Mouse (Mus musculus): Measurements from ENCODE around the gene Zfp937. TPM values are rescaled to one million over a fixed set of nuclear protein-coding genes. Genes with fewer than 3 reads are reported as not detected.
"Not testable (repeated sequence)": the region's sequence is repeated elsewhere in the genome, so short reads cannot be mapped to it uniquely, and the experiment has no call there.

The Zfp937 gene
- polyA plus RNA-seq, 1 experiment from 2014 or later: 4.1 TPM

DNA sequence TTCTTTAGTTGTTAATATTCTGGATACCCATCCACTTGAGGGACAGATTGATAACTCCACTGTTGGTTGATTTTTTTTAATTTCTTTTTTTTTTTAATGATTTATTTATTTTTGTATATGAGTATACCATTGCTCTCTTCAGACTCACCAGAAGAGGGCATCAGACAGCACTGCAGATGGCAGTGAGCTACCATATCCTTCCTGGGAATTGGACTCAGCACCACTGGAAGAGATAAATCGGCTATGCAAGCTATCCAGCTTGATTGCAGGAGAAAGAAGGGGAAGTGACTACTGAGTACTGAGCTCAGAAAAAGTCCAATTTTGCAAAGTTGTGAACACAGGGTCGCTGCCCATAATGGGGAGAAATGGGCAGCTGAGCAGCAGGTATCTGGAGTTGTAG lies 39.0 kb downstream of the Zfp937 start:
- ATAC-seq (replicated peaks; ENCODE audit: extremely low read depth, insufficient read depth, low FRiP score); H3K9me3 ChIP-seq (replicated peaks; ENCODE audit: control insufficient read depth, low read length); H3K27ac ChIP-seq (ENCODE audit: low read length); H3K4me2 ChIP-seq (ENCODE audit: low read depth, low read length); H3K4me1 ChIP-seq (ENCODE audit: control insufficient read depth, insufficient read depth, low read length); H3K27me3 ChIP-seq (ENCODE audit: control insufficient read depth, insufficient read depth, low read length); H3K9ac ChIP-seq (ENCODE audit: low read length); H3K36me3 ChIP-seq (ENCODE audit: control insufficient read depth, insufficient read depth); H3K4me3 ChIP-seq (ENCODE audit: low read length): not testable (repeated sequence)
- WGBS: 63% methylated on average over 2 of the region's 2 CpGs

DNA sequence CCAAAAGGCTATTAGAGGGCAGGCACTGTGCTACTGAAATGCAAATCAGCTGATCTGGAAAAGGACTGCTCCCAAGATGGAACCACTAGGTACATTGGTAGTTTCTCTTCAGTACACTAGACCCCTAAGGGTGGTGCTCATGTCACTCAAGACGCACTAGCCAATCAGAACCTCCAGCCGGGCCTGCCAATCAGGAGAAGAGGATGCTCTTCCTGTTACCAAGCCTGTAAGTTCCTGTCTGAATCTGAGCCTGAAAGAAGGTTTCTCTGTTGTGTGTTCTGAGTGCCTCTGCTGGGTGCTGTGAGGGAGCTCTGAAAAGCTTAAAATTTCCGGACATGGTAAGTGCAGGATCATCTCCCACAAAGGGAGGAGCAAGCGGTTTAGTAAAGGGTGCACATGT lies 39.4 kb downstream of the Zfp937 start, which contains the start of gene Gm14124:
TSS of gene Gm14124 (plus strand) at position 227 of the 400 bp plus-strand sequence.
- ATAC-seq (replicated peaks; ENCODE audit: extremely low read depth, insufficient read depth, low FRiP score); H3K27ac ChIP-seq (ENCODE audit: low read length); H3K27me3 ChIP-seq (ENCODE audit: control insufficient read depth, insufficient read depth, low read length); H3K4me3 ChIP-seq (ENCODE audit: low read length); H3K4me2 ChIP-seq (ENCODE audit: low read depth, low read length); H3K9me3 ChIP-seq (replicated peaks; ENCODE audit: control insufficient read depth, low read length); H3K4me1 ChIP-seq (ENCODE audit: control insufficient read depth, insufficient read depth, low read length); H3K36me3 ChIP-seq (ENCODE audit: control insufficient read depth, insufficient read depth); H3K9ac ChIP-seq (ENCODE audit: low read length): not testable (repeated sequence)
- WGBS: 76% methylated on average over 4 of the region's 4 CpGs

Other genes with a start within 250 kb of the Zfp937 start
- 5.9 and 6.3 TPM in 2 replicates for gene Zfp120, start 81.4 kb upstream of the Zfp937 start, polyA plus RNA-seq (2015; fragmentation: Nextera tagmentation; extraction: Ambion mirVana)
- not detected in 2 replicates for gene Gm10770, start 38.4 kb upstream of the Zfp937 start, polyA plus RNA-seq (2015; fragmentation: Nextera tagmentation; extraction: Ambion mirVana)
- gene Gm14139, start 36.3 kb upstream of the Zfp937 start, polyA plus RNA-seq (2015; fragmentation: Nextera tagmentation; extraction: Ambion mirVana): 0.12 TPM in 1 of 2 replicates, not detected in the other
- gene Gm21994, start 37.5 kb downstream of the Zfp937 start, polyA plus RNA-seq (2015; fragmentation: Nextera tagmentation; extraction: Ambion mirVana): 2.8 and 3.9 TPM in 2 replicates
- not detected in 2 replicates for gene Gm14124, start 39.4 kb downstream of the Zfp937 start, polyA plus RNA-seq (2015; fragmentation: Nextera tagmentation; extraction: Ambion mirVana)
- gene Gm10130, start 105.6 kb downstream of the Zfp937 start, polyA plus RNA-seq (2015; fragmentation: Nextera tagmentation; extraction: Ambion mirVana): 2.5 and 2.6 TPM in 2 replicates
- gene 3300002I08Rik, start 144.7 kb downstream of the Zfp937 start, polyA plus RNA-seq (2015; fragmentation: Nextera tagmentation; extraction: Ambion mirVana): 3.9 and 4.9 TPM in 2 replicates
- gene Zfp442, start 233.4 kb downstream of the Zfp937 start, polyA plus RNA-seq (2015; fragmentation: Nextera tagmentation; extraction: Ambion mirVana): 4.4 and 4.5 TPM in 2 replicates